Mouse (Mus musculus) cerebellum, postnatal 36 days (tissue): ENCODE measurements at regions not wholly inside any gene's neighbourhood (a gene's known extent, or its start where the extent isn't known, plus 50 kb on each side); places are given as distances from the start of the nearest gene placed in this dataset.

Experiments used
- DNase-seq, 2 experiments: peaks; one replicate each; pipeline ENCODE4 v3.0.0; 2021 to 2022; ENCODE audit warnings: mixed read lengths in 2 of 2

- peak; percentile 28 to 33 for DNase-seq
Observed at GRCm38 (mm10) chr1:183504103-183504841, 86.3 kb downstream of the Hhipl2 start.

DNA sequence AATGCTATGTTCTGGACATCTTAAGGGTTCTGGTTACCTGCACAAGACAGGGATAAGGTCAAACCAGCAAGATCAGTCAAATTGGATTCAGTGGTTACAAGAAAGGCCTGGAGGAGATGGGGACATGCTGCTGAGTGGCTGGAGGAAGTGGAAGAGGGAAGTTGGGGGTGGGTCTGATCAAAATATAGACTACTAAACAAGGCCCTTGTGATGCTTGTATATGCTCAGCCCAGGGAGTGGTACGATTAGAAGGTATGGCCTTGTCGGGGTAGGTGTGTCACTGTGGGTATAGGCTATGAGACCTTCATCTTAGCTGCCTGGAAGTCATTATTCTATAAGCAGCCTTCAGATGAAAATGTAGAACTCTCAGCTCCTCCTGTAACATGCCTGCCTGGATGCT, 89.9 kb downstream of the Hhipl2 start:
- DNase-seq: no peak

GRCm38 (mm10) chr1:183510759-183511158, 92.7 kb downstream of the Hhipl2 start:
- no peak for DNase-seq

DNA sequence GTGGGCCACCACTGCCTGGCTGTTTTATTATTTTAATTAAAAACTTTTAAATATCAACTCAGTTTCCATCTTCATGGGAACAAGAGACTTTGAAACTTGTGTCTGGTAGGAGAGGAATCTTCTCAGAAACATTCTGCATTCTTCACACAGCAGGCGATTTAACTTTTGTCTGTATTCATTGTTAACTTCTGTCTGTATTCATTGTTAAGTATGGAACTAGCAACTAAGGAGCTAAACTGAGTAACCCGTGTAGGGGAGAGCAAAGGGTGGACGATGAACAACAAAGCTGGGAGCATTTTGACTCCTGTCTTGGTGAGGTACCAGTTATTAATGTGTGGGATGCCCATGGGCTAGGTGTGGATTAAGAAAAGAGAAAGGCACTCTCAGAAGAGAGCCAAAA, 95.9 kb downstream of the Hhipl2 start:
- no peak for DNase-seq

DNA sequence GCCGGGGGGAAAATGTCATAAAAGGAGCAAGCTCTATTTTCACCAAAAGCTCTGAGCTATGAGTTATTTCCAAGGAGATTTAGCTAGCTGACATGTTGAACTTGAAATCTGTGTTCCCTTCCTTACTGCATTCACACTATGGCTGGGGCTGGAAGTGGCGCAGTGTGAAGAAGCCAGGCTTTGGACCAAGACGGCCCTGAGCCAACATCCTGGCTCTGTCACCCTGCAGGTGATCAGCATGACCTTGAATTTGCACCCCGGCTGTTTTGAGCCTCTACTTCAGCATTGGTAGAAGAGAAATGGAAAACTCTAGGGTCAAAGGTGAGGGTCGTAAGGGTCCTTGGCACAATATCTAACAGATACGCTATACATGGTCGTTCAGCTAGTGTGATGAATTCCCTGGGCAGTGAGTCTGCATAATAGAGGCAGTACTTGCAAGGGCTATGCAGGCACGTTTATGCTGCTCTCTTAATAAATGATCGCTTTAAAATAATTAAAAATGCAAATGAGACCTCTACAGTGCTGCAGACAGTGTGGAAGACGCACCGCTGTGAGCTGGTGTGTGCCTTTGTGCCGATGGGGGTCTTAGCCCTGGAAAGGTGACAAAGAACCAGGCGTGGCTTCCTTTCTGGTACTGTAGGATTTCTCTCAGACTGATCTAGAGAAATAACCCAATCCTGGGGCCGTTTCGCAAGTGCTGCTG, 96.4 kb downstream of the Hhipl2 start:
- DNase-seq: peak; percentile 37 to 40

- no peak for DNase-seq
Observed at GRCm38 (mm10) chr1:183514984-183515287, 96.9 kb downstream of the Hhipl2 start.

GRCm38 (mm10) chr1:183516167-183516566, 98.2 kb downstream of the Hhipl2 start:
- DNase-seq: no peak

GRCm38 (mm10) chr1:183517236-183517635, 99.2 kb downstream of the Hhipl2 start:
- DNase-seq: no peak

DNA sequence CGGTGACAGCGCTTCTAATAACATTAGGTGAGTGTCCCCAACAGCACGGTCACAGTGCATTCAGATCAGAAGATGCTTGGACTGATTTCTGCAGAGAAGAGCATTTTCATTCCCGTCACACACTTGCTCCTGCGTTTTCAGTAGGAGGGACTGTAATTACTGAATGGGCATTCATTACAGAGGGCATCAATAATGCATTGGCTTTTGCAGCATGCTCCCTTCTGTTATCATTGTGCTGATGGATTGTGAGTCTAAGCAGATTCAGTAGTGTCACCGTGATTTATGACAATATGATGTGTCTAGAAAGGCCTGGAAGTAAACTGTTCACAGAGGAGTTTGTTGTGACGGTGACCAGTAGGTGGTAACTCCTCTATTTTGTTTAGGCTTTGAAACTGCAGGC, 103.6 kb downstream of the Hhipl2 start:
- no peak for DNase-seq

DNA sequence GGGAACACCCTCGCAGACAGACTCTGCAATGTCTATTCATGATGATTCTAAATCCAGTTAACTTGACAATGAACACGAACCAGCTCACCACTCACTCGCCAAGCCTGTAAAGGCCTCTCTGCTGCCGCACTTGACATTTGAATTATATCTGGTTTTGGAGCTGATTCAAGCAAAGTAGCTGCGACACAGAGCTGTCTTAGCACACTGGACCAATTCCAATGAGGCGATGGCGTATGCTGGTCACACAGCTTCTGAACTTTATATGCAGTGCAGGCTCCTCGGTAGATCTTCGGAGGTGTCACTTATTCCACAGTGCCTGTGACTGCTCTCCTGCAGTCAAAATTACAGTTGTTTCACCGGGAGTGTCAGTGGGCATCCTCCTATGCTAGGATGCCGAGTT, 115.4 kb downstream of the Hhipl2 start:
- DNase-seq: no peak

DNA sequence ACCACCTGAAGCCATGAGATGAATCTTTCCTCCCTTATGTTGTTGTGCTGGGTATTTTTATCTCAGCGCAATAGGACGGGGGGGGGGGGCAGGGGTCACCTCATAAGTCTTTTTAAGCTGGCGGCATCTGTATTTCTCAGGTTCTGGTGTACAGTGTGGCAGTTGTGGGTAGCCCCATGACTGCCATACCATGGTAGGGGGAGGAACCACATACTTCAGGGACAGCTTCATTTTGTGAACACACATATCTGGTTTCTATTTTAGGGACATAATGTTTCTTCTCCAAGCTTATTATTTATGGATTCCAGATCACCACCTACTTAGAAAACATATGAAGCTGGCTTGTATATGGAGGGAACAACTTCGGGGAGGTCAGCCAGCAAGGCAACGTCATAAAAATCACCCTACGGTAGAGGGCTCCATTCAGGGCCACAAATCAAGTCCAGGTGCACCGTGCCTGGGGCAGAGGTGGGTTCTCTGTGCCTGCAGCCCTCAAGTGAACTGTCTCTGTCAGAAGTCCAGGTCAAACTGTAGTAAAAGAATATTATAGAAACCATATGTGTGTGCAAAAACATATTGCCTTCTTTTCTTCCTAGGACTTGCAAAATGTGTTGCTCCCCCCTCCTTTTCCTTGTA, 130.9 kb downstream of the Hhipl2 start:
- no peak for DNase-seq

GRCm38 (mm10) chr1:183552617-183553016, 134.6 kb downstream of the Hhipl2 start:
- DNase-seq: no peak

DNA sequence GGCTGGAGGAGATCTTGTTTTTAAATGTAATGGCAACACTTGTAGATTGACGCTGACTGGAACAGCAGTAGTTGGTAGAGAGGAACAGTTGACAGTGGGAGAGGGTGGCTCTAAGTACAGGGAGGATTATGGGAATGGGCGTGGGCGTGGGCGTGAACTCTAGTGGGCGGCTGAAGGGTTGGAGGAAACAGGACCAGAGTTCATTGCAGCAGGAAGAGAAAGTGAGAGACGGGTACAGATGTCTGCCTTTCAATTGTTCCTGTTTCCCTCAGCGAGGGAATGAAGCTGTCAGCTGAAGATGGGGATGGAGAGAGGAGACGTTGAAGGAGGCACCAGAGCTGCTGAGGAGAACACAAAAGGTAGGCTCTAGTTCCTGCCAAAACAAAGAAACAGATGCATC, 135.2 kb downstream of the Hhipl2 start:
- no peak for DNase-seq

DNA sequence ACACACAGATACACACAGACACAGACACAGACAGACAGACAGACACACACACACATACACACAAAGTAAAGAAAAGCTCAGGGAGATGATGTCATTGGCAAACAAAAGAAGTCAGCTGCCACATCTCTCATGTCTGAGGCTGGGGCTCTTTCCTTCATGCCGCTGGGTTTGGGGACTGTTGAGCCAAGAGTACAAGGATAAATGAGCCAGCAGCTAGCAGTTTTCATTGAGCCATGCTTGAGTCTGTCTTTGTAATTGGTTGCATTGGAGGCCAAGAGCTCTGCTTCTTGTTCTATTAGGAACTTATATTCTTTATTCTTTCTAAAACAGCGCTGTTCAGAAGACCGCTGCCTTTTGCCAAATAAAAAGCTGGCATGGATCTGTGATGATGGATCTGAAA, 144.8 kb downstream of the Hhipl2 start:
- no peak for DNase-seq

- no peak for DNase-seq
Observed at GRCm38 (mm10) chr1:183573621-183574585, 155.9 kb downstream of the Hhipl2 start.

- DNase-seq: no peak
Observed at GRCm38 (mm10) chr1:183584861-183585260, 166.8 kb downstream of the Hhipl2 start.

- DNase-seq: peak; percentile 15 to 31
Observed at GRCm38 (mm10) chr1:183586406-183586805, 168.4 kb downstream of the Hhipl2 start.

- DNase-seq: no peak
Observed at GRCm38 (mm10) chr1:183595306-183595705, 177.3 kb downstream of the Hhipl2 start.

GRCm38 (mm10) chr1:183600466-183600865, 182.5 kb downstream of the Hhipl2 start:
- no peak for DNase-seq

DNA sequence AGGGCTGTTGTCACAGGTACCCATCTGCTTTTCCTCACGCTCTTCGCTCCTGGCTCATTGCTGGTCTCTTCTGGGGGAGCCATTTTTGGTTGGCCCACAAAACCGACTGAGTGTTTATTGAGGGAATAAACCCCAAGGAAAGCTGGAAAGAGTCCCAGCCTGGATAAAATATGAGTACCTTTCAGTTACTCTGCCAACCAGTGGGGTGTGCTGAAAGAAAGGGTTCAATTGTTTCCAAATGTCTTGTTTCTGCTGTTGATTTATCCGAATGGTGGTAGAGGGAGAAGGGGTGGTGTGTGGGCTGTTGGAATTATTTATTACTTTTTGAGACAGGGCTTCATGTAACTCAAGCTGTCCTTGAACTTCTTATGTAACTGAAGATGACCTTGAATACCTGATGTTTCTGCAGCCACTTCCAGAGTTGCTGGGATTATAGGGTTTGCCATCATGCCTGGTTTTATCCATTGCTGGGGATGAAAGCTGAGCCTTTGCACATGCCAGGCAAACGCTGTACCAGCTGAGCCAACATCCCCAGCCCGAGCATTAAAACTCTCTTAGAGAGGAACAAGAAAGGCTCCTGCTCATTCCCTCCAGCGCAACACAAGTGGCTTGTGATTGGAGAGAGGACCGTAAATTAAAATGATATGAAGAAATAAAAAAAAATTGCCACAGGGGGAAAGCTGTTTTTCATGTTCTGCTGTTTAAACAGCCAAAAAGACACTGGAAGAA, 194.1 kb downstream of the Hhipl2 start:
- DNase-seq: no peak

GRCm38 (mm10) chr1:183619451-183620059, 201.5 kb downstream of the Hhipl2 start:
- no peak for DNase-seq

DNA sequence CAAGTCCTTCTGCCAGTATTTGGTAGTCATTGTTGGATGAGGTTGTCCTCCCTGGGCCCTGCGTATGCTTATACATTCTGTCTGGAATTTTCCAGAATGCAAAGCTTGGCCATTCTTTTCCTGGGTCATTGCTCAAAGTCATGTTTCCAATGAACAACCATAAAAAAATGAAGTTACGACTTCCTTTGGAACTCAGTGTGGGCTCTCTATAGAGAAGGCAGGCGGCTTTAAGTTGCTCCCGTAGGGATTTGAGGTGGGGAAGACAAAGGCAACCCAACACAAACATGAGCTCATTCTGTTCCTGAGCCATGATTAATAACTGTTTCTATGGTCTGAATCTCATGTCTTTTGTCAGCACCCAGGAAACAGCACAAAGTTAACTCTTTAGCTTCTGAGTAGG, 204.3 kb downstream of the Hhipl2 start:
- no peak for DNase-seq
